Mouse (Mus musculus): Measurements from ENCODE around the gene Mrvi1. TPM values are rescaled to one million over a fixed set of nuclear protein-coding genes. Genes with fewer than 3 reads are reported as not detected.

Mrvi1 gene
- total RNA-seq, 2 experiments from 2014 or later, result 12.3 to 15.4 TPM

DNA sequence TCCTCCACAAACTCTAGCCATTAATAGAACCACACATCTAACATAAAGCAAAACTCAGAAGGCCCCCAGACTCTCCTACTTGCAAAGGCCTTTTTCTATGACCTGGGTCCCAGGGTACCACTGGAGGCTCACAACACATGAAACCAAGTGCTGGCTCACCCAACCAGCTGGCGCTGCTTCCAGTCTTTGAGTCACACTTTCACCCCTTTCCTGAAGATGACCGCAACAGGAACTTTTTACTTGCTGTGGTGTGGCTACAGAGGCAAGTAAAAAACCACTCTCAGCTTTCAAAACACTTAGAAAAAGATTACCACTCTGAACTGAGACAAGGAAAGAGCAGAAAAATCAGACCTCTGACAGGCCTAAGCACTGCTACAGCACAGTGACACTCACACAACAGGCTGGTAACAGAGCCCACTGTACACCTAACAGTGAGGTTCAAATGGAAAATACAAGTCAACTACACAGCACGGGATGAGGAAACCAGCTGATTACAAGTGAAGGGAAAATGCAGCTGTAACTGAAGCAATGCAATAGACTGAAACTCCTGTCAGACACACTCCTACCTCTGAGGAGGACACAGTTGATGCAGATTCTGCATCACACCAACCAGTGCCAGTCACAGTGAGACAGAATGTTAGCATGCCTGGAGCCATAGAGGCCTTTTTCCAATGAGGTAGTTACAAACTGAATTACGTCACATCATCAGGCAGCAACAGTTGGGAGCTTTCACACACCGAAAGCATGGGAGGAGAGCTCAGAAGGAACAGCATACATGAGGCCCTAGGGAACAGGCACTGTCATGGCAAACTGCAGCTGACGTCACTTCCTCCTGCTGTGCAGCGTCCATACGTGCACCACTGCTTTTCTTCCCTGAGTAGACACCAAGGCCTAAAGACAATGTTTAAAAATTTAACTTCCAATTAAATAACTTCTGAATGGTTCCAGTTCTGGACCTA, 158.0 kb downstream of the Mrvi1 start:
- no peak for DNase-seq

DNA sequence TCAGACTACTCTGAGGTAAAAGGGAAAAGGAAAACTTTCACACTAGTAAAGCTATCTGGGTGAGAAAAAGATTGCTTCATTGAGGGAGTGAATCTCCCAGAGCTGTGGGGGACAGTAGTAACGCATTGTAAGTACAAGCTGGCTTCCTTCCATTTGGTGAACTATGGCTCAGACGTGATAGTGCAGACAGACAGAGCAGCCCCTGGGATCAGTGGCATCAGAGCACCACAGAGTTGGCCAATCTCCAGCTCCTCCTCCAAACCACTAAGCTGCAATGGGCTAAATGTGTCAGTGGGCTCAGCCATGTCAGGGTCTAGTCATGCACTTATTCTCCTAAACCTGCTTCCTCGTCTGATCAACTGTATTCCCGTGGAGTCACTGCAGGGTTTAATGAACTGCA, 158.7 kb downstream of the Mrvi1 start:
- no peak for DNase-seq

DNA sequence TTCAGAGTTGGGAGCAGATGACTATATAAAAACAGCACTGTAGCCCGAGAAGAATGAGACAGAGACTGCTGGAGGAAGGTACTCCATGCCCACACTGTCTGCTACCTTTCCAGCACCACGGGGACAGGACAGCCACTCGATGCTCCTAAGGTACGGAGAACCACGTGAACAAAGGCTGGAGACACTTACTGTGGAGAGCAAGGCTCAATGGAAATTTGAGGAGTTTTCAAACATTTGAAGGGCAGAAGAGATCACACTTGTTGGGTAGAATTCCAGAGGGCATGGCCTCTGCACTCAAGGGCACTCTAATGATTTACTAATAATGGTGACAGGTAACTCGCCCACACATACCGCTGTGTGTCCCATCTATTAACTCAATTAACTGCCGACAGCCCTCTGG, 159.2 kb downstream of the Mrvi1 start:
- DNase-seq, result no peak

DNA sequence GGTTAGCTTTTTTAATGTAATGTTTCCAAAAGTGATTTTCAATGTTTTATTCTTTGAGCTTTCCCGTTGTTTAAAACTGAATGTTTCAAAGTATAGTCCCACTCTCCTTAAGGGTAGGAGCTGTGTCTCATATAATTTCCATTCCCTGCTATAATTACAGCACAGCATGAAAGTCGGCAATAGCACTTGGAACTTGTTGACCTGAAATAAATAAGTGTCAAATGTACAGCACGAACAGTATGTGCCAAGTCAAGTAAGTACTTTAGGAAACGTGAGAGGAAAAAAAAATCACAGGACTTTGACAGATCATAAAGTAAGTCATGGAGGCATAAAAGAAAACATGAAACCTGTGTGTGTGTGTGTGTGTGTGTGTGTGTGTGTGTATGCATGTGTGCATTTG, 160.2 kb downstream of the Mrvi1 start:
- no peak for DNase-seq

DNA sequence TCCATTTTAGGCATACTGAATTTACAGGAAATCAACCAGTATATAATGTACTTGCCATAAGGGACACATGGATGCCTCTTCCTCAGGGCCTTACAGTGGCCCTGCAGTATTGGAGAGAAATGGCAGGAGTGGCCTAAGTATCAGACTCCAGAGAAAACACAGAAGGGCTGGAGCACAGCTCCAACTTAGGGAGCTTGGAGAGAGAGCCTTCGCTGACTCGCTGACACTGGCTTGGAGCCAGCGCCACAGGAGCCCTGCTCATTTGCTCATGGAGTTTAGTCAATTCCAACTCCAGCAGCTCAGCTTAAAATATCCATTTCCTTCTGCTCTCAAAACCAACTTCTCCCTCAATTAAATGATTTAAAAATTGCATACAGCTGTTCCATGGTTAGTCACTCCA, 160.6 kb downstream of the Mrvi1 start:
- DNase-seq, result peak; percentile 72 to 77

DNA sequence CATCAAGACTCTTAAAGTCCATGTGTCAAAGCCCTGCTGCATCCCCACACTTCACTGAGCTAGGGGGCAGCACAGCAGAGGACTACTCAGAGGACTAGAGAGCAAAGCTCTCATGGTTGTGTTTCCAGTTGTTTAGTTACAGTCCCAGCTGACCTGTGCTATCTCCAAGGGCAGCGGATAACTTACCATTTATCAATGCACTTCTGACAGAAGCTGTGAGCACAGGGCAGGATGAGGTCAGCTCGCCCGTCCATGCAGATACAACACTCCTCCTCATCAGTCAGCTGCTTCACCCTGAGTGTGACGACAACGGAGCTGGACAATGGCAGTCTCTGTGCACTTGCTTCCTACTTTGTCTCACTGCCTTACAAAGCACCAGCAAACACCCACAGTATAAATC, 161.2 kb downstream of the Mrvi1 start:
- peak in 1 of 2 experiments; percentile 45 for DNase-seq

DNA sequence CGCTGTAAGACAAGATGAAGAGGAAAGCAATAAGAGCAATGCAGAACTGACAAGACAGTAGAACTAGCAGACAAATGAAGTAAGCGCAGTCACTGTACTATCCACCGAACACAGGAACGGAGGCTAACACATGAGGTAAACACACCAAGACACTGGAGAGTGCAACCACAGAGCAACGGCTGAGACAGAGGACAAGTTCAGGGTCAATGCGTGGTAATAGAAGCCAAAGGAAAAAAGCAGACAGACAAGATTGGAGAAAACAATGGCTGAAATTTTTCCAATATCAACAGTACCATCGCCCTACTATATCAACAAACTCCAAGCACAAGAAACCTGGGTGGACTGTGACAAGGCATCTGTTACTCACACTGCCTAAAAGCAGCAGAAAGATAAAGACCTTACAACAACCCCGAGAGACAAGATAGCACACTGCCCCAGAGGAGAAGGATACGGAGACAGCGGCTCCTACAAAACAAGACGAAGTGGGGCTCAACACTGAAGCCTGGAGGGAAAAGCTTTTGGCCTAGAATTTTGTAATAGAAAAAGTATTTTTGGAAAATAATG, 163.4 kb downstream of the Mrvi1 start:
- DNase-seq, result no peak

Other genes with a start within 250 kb of the Mrvi1 start
- 10 to 100 TPM; 31.3 to 34.4 TPM for gene Ampd3, start 214.3 kb downstream of the Mrvi1 start, total RNA-seq (2021)
- 10 to 100 TPM; 43.8 to 46.3 TPM for gene Rnf141, start 138.0 kb downstream of the Mrvi1 start, total RNA-seq (2021)
- gene Lyve1, start 119.2 kb downstream of the Mrvi1 start, total RNA-seq (2021), result 10 to 100 TPM; 22.8 to 26.2 TPM
- gene Ctr9, start 46.5 kb upstream of the Mrvi1 start, total RNA-seq (2021), result 10 to 100 TPM; 12.6 to 15.7 TPM
- gene Eif4g2, start 100.6 kb upstream of the Mrvi1 start, total RNA-seq (2021), result 1,000 to 10,000 TPM; 1,006 to 1,066 TPM

All from heart, adult 18-20 months (tissue).